Mouse (Mus musculus) brain, embryonic 18.5 days (tissue): Measurements from ENCODE around the gene Cerkl.

Experiments used
- DNase-seq: peaks from one replicate; pipeline ENCODE4 v3.0.0-alpha.2; 2012; ENCODE audit warnings: low read depth, low spot score

The Cerkl gene

DNA sequence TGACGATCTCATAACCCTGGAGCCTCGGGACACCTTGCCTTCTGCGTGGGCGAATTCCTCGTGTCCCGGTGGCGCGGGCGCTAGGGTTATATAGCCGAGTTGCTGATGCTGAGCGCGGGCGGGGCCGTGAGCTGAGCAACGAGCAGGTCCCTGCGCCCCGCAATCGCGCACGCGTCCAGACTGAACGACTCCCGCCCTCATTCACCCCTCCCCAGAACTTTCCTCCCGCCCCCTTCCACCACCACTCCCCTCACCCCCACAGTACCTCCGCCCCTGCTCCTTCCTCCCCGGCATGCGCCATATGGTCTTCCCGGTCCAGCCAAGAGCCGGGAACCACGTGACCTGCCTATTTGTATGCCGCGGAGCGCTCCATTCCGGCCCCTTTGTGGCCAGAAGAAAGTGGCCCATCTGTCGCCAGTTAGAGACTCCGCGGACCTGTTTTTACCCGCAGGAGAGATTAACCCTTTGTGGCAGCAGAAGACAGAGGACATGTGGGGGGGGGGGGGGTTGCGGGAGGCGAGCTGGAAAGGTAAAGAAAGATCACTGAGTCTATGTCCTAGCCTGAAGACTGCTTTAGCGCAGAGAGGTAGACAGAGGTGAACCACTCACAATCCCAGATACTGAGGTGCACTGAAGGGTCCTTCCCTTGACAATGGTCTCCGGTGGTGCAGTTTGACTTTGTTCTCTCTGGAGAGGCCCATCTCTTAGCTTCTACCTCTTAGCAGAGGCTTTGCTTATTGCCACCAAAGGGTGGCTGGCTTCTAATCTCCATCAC is at the start of gene Cerkl, which contains the start of gene Neurod1:
Gene Cerkl (minus strand): TSS at position 211 of the 775 bp plus-strand sequence.
Gene Neurod1 (minus strand): TSS at position 177 of the 775 bp plus-strand sequence.
- no peak for DNase-seq

DNA sequence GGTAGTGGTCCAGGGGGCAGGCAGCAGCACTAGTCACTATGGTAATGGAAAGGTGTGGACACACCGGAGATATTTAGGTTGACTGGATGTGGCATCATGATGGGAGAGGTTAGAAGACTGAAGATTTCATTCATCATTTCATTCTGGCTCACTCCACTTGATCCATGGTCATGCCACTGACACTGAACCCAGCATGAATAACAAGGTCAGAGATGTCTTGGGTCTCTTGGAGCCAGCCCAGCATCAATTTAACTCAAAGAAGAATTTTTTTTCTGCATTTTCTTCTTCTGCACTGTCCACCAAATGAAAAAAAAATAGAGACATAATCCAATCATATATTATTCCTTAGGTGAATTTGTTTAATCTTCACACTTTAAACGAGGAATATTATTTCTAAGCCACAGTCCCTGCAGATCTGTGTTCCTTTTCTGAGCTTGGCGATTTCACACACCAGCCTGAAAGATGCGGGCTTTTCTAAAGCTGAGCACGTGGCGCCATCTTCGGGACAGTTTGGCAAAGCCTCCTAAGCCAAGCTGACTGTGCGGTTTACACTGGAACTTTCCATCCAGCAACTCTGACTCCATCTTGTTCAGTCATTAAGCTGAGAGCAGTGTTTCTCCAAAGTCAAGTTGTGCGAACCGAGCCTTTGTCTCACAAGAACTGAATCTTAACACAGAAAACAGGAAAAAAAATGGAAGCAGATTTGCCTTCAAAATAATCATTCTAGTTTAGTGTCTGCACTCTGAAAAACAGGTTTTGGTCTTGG is 42.6 kb upstream of the Cerkl start:
- DNase-seq, result peak; percentile 69

DNA sequence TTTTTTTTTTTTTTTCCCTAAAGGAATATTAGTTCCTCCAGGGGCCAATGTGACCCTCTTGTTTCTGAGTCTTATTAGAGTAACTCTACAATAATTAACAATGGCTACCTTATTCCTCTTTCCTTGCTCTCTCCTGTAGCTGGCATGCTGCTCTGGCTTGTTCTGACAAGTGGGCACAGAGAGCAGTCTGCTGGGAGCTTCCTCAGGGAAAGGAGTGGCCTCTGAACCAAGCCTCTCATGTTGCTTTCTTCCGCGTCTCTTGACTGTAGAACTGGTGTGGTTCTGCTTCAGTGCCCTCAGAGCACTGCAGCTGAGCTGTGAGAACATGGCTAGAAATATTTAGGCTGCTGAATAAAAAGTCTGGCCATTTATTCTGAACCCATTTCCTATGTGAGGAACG is 28.5 kb upstream of the Cerkl start:
- DNase-seq, result no peak

DNA sequence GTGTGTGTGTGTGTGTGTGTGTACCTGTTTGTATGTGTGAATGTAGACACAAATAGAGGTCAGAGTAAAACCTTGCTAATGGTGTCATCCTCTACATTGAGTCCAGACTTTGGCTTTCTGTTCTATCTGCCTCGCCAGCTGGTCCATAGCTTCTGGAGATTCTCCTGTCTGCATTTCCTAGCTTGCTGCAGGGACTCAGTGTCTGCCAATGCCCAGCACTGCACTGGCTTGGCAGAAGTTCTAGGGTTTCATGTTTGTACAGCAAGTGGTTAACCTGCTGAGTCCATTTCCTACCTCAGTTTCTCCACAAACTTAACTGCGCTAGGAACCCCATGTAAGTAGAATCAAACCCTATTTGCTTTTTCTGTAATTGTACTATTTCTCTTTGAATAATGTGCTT is 25.9 kb upstream of the Cerkl start:
- no peak for DNase-seq

DNA sequence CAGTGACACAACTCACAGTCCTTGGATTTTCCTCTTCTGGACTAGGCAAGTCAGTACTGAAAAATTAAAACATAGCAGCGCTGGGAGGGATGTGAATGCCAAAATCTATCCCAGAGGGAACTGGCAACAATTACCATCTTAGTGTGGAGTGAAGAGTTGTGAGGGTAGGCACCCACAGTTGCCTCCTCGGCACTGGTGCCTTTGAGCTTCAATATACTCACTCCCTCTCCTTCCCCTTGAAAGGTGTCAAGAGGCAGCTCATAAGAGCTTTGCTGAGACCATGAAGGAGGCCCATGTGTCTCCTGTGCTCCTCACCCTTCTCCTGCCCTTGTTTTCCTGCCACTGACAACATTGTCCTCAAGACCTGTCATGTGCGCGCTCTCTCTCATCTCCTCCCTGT is 5.8 kb upstream of the Cerkl start:
- no peak for DNase-seq

DNA sequence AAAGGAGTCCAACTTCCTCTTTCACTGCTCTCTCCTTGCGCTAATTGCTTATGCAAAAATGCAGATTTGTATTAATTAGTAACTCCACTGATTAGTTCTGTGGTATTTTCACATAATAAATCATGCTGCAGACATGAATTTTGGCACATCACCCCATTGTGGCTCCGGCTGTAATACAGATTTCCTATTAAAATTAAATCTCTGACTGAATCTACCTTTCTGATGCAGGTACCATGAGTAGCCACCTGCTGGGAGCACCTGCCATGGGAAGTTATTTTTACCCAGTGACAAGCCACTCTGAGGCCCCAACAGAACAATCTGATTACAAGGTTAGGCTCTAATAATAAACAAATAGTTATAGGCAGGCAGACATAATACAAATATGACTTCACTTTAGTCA is 5.3 kb upstream of the Cerkl start:
- no peak for DNase-seq

DNA sequence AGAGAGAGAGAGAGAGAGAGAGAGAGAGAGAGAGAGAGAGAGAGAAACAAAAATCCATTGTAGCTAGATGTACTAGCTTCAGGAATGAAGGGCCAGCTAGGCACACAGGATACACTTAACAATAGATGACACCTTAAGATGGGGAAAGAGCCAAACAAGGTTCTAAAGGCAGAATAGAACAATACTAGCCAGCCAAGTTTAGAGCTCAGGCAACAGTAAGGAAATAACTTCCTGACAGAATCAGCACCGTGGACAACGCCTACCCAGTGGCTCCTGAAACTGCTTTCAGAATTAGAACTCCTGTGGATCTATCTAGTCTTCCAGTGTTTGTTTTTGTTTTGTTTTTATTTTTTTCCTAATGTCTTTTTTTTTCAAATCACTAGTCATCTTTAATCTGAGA is 4.0 kb upstream of the Cerkl start:
- no peak for DNase-seq

DNA sequence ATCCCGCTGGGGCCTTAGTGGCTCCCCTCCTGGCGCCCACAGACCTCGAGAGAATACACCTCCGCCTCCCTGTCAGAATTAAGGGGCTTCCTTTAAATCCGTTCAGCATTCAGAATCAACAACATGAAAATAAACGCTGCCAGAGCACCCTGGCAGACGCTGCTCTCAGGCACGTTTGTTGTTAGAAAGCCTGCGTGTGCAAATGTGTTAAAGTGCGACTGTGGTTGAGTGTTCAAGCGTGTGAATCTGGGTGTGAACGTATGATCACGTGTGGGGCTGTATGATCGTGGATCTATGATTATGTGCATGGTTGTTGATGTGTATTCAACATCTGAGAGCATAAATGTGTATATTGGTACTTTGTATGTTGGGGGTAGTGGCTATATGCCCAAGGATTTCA is 3.5 kb upstream of the Cerkl start:
- DNase-seq, result no peak

DNA sequence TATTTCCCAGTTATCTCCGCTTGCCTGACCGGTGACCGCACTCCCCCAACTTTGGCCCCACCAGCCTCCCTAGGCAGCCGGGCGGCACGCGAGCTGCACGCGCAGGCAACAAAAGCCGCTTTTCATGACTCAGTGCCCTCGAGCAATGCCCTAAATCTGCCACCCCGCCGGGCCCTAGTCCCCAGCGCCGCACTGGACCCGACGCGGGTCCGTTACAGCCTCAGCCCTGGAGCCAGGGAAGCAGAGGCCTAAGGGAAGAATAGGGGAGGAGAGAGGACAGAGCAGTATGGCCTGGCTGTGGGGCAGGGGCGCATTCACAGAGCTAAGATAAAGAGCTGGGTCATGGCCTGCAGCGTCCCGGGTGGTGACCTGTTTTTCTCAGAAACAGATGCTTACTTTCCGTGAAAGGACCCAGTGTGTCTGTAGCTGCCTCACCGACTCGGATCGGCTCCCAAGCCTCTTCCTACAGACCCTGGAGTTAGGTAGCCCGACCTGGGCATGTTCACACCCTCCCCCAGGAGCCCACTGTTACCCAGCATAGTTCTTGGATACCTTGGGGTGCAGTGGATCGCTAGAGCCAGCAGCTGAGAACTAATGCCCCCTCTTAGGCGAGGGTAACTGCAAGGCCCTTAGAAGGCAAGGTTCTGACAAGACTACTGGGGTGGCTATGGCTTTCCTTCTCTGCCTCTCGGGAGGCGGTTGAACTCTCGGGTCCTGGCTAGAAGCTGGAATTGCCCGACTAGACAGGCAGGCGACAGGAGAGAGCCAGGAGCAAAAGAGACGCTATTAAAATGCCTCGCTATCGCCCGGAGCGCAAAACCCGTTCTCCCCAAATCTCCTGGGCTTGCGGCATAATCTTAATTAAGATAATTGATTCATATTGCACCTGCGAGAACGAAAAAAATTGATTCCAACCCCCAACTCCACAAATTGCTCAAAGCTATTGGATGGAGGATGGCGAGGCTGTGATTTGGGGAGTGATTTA is 2.8 kb upstream of the Cerkl start:
- no peak for DNase-seq

DNA sequence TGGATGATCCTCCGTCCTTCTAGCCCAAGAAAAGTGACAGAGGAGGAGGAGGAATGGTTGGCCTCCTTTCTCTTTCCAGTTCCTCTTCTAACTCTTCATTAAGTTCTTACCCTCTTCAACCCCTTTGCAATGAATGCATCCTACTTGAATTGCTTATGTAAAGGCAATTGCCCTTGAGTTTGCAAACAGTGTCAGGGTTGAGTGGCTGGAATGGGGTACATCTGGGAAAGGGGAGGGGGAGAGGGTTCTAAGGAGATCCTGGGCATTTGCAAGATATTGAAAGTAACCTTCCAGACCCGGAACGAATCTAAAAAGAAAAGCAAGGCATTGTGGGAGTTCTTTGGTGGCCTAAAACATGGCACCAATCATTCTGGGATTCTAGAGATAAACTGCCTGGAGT is 1.3 kb upstream of the Cerkl start:
- DNase-seq, result no peak

DNA sequence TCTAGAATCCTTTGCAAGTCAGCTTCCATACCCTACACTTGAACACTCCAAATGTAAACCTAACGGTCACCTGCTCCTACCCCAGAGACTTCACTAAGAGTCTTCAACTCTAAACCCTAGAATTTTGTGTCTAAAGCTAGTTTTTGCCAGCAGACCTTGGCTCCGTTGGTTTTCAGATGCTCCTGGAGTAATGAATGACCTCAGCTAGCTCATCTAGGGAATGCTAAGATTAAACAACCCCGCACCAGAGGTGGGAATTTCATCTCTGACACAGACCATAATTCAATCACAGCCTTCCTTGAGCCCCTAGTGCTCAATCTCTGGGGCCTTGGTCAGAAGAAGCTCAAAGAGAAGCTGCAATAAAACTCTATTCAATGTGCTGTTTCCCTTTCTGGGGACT is 849 bp upstream of the Cerkl start:
- no peak for DNase-seq

DNA sequence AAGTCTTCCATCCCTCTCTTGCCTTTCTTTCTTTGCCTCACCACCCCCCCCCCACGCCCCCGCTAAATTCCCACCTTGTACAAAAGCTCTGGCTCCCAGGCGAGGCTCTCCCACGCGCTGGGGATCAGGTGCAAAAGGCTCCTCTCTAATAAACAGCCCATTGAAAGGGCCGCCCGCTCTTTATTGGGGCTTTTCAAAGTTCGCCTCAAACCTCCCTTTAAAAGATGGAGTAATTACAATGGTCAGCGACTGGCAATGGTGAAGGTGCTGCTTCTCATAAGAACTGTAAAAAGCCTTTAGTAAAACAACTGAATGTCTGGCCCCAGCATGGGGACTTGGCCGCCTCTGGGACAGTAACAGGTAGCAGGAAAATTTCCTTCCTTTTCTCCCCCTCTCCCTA is 939 bp downstream of the Cerkl start:
- DNase-seq, result no peak

DNA sequence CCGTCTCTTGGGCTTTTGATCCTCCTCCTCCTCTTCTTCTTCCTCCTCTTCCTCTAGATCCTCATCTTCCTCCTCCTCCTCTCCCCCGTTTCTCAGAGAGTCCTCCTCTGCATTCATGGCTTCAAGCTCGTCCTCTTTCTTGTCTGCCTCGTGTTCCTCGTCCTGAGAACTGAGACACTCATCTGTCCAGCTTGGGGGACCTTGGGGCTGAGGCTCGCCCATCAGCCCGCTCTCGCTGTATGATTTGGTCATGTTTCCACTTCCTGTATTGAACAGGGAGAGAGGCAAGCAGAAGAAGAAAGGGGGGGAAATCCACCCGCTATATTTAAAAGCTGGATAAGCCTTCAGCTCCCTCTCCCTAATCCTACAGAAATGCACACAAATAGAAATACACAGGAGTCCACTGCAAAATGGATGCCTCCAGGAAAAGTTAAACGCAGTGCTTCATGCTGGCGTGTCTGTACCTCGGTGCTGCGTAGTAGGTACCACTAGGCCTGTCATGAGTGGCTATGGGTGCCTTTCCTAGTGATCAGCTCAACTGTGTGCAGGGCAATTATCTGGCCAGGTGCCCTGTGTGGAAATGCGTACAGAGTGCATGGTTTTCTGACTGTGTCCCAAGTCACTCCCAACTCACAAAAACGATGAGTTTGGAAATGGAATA is 1.7 kb downstream of the Cerkl start:
- DNase-seq, result no peak

DNA sequence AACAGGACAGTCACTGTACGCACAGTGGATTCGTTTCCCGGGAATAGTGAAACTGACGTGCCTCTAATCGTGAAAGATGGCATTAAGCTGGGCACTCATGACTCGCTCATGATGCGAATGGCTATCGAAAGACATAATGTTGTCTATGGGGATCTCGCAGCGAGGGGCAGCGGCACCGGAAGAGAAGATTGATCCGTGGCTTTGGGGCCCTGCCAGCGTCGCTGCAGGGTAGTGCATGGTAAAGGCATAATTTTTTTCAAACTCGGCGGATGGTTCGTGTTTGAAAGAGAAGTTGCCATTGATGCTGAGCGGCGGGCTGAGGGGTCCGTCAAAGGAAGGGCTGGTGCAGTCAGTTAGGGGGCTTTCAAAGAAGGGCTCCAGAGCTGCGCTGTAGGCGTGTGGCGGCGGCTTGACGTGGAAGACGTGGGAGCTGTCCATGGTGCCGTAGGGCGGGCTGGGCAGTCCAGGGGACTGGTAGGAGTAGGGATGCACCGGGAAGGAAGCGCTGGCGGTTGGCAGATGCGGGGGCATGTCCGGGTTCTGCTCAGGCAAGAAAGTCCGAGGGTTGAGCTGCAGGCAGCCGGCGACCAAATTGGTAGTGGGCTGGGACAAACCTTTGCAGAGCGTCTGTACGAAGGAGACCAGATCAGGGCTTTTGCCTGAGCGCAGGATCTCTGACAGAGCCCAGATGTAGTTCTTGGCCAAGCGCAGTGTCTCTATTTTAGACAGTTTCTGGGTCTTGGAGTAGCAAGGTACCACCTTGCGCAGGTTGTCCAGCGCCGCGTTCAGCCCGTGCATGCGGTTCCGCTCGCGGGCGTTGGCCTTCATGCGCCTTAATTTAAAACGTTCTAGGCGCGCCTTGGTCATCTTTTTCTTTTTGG is 2.4 kb downstream of the Cerkl start:
- no peak for DNase-seq

DNA sequence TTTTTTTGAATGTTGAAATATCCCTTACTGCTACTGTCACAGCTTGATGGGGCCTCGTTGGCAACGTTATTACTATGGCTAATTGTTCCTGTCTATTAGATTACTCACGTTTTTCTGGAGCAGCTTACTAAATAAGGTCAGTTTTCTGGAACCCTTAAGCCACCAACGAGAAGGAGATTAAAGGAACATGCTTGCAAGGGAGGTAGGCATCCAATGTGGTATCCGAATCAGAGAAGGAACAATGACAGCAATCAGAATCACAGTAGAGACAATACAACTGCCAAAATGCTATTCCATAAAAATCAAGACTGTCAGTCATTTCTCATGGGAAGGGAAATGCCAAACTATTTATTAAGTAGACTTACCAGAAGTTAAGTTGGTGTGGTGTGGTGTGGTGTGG is 5.1 kb downstream of the Cerkl start:
- no peak for DNase-seq

DNA sequence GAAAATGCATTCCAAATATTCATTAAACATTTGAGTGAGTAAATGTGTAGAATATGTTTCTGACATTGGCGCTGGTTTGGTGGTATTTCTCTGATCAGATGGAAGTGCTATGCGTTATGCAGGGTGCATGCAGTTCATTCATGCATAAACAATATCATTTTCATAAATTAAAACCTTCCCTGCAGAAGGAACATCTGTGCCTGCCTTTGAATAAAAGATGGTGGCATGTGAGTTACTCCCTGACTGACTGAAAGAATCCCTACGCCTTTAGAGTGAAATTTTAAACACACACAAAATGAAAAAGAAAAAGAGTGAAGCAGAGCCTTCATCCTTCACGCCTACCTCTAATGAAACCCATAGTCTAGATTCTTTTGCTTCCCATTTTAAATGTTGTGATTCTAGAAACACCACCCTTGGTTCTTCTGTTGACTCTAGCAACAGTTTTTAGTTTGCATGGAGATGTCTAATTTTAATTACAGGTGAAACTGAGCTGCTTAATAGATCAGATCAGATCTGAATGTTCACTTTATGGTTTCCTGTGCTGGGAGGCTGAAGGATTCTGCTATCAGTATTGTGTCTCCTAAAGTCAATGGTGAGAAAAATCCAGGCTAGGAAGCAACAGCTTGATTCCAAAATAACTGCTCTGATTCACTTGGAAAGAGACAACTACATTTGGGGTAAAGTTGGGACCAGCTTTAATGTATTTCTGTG is 5.7 kb downstream of the Cerkl start:
- no peak for DNase-seq

DNA sequence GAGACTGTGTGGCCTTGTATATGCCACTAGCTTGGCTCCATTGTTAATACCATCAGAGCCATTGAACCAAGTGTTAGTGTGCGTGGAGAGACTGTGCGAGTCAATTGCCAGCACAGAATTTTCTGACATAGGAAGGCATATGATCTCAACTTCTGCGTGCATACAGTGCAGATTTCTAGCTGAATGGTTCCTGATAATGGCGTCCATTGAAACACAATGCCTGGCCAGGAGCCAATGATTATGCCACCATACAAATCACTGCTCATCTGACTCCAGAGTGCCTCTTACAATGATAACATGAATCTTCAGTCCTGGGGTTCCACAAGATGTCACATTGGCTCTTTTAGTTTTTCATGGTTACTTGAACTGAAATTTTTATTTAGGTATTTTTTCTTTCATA is 7.2 kb downstream of the Cerkl start:
- no peak for DNase-seq

DNA sequence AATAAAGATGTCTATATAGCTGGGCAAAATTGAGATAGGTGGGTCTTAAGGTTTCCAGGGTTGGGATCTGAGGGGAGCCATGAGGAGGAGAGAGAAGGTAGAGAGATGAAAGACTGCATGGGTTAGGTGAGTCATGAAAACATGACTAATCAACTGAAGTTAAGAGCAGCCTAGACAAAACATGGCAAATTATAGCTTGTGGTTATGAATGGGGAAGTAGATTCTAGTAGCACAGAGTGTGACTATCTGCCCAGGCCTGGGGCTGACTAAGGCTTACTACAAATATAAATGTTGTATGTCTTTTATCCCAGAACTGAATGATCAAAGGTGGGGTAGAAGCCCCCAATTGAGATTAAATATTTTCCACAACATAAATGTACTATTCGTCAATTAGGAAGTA is 9.4 kb downstream of the Cerkl start:
- no peak for DNase-seq

DNA sequence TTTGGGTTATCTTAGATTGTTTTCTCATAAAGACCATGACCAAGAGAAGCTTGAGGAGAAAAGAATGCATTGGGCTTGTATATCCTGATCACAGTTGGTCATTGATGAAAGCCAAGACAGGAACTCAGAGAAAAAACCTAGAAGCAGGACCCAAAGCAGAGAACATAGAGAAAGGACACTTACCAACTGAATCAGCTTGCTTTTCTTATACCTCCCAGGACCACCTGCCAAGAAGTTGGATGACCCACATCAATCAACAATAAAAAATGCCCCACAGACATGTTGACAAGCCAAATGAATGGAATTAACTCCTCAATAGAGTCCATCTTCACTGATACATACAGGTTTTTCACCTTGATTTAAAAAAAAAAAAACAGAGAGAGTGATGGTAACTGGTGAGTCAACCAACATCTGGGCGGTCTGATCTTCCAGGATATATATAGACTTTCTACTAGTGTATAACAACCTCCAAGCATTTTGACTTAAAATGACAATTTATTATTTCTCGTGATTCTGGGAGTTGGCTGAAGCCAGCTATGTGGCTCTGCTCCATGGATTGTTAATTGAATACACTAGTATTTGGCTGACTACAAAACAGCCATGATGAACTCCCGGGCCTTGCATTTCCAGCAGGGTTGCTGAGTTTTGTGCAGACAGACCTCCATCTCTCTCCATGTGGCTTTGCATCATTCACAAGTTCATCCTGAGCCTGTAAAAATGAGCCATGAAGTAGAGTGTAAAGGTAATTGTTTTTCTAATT is 12.5 kb downstream of the Cerkl start:
- no peak for DNase-seq
